Mouse (Mus musculus) left cerebral cortex, adult 2 months (tissue): ENCODE data around the gene Mllt3. TPM values are rescaled to one million over a fixed set of nuclear protein-coding genes. Genes with fewer than 3 reads are reported as not detected.

Source experiments
- DNase-seq, 2 experiments: peaks; one replicate each; pipeline ENCODE4 v3.0.0; 2021 to 2022; ENCODE audit warnings: low spot score in 2 of 2, mixed read lengths in 1 of 2; ENCODE audit errors: extremely low spot score in 1 of 2
- H3K27ac ChIP-seq: fragments of 200-600 bp; 2 replicates; pipeline ENCODE4 v1.8.1; 2022
- H3K4me3 ChIP-seq: fragments of 200-600 bp; 2 replicates; pipeline ENCODE4 v1.8.1; 2022
- CTCF ChIP-seq: fragments of 200-600 bp; IDR thresholded peaks from 2 replicates; pipeline ENCODE4 v1.8.1; 2022; ENCODE audit warnings: antibody characterized with exemption, mild to moderate bottlenecking, moderate library complexity
- intact Hi-C: fragments of 180-260 bp; cut with DNase I; formaldehyde crosslinking; loops from one replicate; pipeline ENCODE4 v1.15.1; 2025
- total RNA-seq, 2 experiments: library from RNA; stranded (reverse); gene quantifications; 2 replicates each; pipeline ENCODE4 v1.2.3; 2021

Mllt3 gene
- total RNA-seq, 2 experiments from 2014 or later: 37.1 to 41.7 TPM

DNA sequence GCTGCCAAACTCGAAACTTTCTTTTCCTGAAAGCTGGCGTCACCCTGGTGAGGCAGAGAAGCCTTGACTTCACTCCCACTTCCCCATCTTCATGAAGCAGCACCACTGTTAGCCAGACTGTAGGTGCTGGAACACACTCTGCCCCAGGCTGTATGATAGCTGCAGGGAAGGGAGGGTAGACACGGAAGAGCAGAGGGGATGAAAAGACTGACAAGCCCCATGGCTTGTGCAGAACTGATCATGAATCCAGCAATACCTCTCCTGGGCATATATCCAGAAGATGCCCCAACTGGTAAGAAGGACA lies 69.4 kb downstream of the Mllt3 start:
- TF ChIP-seq CTCF: no peak
- Histone ChIP-seq H3K27ac (no peak overlapping the region), H3K4me3 (no peak overlapping the region)
- intact Hi-C loops: no loop called here
- no peak for DNase-seq

DNA sequence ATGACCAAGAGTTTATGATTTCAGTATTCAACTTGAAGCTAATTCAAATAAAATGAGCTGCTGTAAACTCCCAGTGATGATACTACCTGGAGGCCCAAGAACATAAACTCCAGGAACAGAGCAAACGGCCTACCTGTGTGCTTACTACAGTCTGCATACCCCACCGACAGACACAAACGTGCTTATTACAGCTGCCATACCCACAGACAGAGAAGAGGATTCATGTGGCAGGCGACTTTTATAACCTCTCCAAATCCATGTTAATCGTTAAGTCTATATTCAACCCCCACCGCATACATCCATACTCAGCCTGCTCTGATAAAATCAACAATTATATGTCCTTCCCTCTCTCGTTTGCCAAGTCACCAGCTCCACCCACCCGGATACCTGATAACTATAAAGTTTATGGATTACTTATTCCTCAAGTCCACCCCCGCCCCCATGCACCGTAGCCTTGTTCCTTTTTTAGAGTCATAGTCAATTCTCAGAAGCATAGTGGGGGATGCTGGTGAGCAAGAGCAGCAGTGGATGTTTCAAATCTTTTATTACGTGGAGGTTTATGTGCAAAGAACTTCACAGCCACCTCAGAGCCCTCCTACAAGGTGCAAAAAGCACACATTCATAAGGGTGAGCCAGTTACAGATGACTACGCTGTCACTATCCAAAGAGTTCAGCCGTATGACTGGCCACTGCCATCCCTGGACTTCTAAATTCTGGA lies 70.0 kb downstream of the Mllt3 start:
- DNase-seq: no peak
- no peak overlapping the region for H3K4me3 ChIP-seq
- no peak overlapping the region for H3K27ac ChIP-seq
- TF ChIP-seq CTCF: no peak
- intact Hi-C loops: no loop called here

DNA sequence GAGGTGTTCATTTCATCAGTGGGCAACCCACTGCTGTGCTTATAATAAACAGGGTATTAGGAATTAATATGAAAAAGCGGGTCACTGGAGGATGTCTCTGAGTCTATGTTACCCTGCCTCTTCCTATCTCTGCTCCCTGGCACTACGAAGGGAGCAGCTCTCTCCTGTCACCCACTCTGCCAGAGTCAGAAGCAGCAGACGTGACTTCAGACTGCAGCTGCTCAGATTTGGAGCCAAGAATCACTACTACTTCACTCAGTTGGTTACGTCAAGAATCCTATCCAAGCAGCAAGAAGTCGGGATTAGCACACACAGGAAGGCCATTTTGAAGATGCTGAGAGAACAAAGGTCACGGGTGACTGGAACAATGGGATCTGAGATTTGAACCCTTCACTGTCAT lies 71.3 kb downstream of the Mllt3 start:
- no peak overlapping the region for H3K27ac ChIP-seq
- no peak for TF ChIP-seq CTCF
- no peak overlapping the region for H3K4me3 ChIP-seq
- DNase-seq: no peak
- intact Hi-C loops: no loop called here

DNA sequence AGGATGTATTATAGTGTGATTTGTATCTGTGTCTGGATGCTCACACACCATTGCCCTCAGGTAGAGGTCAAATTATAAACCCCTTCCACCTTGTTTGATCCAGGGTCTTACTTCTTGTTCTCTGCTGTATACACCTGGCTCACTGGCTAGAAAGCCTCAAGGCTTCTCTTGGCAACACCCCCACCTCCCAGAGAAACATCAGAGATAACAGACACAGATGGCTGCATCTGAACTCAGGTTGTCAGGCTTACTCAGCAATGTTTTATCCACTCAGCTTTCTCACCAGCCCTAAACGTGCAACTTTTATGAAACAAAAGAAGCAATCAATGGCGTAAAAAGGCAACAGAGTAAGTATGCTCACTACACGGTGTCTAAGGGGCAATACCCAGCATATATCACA lies 75.3 kb downstream of the Mllt3 start:
- no peak for DNase-seq
- H3K4me3 ChIP-seq: no peak overlapping the region
- intact Hi-C loops: no loop called here
- H3K27ac ChIP-seq: no peak overlapping the region
- TF ChIP-seq CTCF: no peak

DNA sequence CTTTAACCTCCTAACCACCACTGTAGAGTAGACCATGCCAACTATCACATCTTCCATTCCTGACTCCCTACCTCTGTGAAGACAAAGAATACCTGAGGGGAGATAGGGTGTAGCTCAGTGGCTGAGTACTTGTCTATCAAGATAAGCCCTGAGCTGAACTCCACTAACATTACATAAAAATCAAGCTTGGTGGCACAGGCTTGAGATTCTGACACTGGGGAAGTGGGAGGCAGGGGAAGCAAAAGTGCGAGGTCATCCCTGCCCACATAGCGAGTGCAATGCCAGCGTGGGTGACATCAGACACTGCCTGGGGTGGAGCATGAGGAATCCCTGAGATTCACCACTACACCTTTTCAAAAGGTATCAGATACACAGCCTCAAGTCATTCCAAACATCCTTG lies 76.0 kb downstream of the Mllt3 start:
- intact Hi-C loops: no loop called here
- no peak for DNase-seq
- Histone ChIP-seq H3K27ac (no peak overlapping the region), H3K4me3 (no peak overlapping the region)
- no peak for TF ChIP-seq CTCF

DNA sequence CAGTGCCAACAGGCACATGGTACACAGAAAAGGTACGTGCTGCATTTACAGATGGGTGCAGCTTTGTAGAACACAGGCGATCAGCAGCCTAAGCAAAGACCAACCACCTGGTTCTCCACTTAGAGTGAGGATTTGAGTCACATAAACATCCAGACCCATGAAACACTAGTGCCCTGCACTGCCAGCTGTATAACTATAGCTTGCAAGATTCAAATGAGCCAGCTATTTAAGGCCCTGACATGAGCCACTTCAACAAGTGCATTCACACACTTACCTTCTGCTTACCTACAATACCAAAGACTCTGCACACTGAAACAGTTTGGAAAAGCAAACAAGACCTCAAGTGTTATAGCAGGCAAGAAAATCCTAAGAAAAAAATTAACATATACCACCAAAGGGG lies 78.0 kb downstream of the Mllt3 start:
- Histone ChIP-seq H3K27ac (no peak overlapping the region), H3K4me3 (no peak overlapping the region)
- intact Hi-C loops: no loop called here
- DNase-seq: no peak
- TF ChIP-seq CTCF: no peak

DNA sequence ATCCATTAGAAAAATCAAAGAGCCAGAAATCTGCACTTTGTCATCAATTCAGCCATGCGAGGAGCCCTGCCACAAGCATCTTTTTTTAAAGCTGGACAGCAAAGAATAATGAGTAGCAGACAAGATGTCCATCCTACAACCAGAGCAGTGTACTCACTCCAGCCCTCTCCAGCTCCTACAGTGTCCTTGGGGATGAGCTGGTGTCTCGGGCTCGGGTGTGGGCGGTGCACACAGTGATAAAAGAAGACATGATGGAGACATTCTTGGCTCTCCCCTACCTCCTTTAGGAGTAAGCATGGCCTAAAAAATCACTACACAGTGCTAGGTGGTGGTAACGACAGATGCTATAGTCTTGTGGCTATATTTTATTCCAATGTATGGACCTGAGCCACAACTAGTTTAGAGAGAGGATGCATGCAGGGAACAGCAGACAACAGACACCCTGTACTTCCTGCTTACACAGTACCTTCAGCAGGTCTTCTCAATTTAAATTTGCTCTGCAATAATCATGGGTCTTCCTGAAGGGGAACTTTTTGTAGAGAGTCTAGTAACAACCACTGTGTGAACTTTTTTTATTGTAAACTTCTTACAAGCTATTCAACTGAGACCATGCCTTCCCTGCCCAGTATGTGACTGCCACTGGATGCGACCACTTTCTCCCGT lies 78.6 kb downstream of the Mllt3 start:
- DNase-seq: peak in 1 of 2 experiments; percentile 33
- intact Hi-C loops: loop anchor here (5.0 kb wide), 1 partner anchor 137 kb away; no protein-coding TSS in a partner anchor
- Histone ChIP-seq H3K27ac (no peak overlapping the region), H3K4me3 (no peak overlapping the region)
- no peak for TF ChIP-seq CTCF

DNA sequence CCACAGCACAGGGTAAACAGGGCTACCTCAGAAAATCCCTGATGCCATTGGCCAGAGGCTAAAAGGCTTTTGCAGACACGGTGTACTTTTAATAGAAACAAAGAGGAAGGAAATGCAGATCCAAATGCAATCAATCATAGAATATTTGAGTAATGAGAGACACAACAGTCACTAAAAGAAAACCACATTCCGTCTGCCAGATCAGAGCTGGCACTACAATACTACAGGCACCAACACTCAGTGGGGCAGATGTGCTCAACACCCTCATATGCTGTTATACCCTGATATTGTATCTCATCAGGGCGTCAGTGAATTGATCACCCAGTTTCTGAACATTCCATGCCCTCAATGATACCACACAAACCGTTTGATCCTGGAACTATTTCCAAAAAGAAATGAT lies 79.4 kb downstream of the Mllt3 start:
- no peak for TF ChIP-seq CTCF
- Histone ChIP-seq H3K4me3 (no peak overlapping the region), H3K27ac (no peak overlapping the region)
- intact Hi-C loops: loop anchor here (5.0 kb wide), 1 partner anchor 136 kb away; no protein-coding TSS in a partner anchor
- no peak for DNase-seq

DNA sequence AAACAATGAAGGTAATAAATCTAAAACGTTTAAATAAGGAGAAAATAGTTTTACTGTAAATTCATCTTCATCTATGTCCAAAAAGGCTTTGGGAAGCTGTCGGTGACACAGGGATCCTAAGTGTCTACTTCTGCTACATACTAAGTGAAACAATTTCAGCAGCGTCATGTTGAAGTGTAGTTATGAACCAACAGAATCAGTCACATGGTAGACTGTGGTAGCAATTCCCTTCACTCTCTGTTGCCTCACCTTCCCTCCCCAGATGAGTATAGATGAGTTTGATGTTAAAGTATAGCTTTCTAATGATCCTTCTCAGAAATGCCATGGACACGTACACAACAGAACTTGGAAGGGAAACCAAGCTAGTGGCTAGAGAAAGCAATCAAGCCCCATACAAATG lies 79.9 kb downstream of the Mllt3 start:
- no peak overlapping the region for H3K27ac ChIP-seq
- H3K4me3 ChIP-seq: no peak overlapping the region
- intact Hi-C loops: loop anchor here (5.0 kb wide), 1 partner anchor 136 kb away; no protein-coding TSS in a partner anchor
- no peak for TF ChIP-seq CTCF
- DNase-seq: no peak

DNA sequence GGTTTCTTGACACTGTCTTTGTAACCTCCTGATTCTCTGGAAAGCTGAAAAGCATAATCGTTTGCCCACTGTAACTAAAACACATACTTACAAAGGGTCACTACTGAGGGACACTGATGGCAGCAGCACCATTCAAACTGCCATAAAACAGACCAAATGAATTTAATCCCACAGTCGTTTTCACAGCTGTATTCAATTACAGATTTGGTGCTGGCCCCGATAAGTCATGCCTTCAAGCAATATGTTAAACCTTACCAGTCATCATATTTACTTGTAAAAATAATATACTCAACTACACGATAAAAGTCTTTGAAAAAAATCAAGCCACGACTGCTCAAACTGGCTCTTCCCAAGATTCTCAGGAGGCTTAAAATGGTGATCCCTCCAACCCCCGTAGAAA lies 83.7 kb downstream of the Mllt3 start:
- TF ChIP-seq CTCF: no peak
- no peak overlapping the region for H3K27ac ChIP-seq
- DNase-seq: no peak
- intact Hi-C loops: no loop called here
- no peak overlapping the region for H3K4me3 ChIP-seq

DNA sequence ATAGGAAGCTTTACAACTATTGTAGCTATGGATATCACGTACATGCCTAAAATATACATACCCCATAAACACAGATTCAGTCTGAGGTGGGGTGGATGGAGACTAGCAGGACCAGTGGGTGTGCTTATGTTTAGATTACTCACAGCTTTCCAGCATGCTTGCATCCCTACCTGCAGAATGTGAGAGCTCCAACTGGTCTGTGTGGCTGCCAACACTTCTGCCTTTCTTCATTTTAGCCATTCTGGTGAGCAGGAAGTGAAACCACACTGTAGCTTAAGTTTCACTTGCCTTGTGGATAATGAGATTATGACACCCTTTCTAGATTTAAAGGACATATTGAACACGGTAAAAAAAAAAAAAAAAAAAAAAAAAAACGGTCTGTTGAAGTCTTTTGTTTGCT lies 88.8 kb downstream of the Mllt3 start:
- intact Hi-C loops: no loop called here
- DNase-seq: no peak

DNA sequence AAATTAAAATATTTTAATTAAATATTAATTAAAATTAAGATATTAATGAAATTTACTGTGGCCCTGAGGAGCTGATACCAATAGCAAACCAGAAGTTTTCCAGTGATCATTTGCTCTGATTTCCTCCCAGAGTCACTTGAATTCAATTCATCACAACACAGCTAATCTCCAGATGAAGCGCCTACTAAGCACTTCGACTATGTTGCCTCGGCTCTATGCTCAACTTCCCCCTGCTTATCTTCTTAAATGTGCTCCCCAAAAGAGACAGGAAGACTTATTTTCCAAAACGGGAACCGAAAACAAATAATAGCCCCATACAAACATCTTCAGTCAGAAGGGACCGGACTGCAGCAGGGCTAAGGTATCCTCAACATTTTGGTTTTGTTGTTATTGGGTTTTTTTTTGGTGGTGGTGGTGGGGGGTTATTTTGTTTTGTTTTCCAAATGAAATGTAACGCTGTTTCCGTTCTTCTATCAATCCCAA lies 90.2 kb downstream of the Mllt3 start:
- no peak for DNase-seq
- no peak for TF ChIP-seq CTCF
- intact Hi-C loops: no loop called here
- Histone ChIP-seq H3K27ac (no peak overlapping the region), H3K4me3 (no peak overlapping the region)

More for the DNA sequence above, 88.8 kb downstream of the Mllt3 start:
- no peak for TF ChIP-seq CTCF
- Histone ChIP-seq H3K4me3 (no peak overlapping the region), H3K27ac (no peak overlapping the region)

DNA sequence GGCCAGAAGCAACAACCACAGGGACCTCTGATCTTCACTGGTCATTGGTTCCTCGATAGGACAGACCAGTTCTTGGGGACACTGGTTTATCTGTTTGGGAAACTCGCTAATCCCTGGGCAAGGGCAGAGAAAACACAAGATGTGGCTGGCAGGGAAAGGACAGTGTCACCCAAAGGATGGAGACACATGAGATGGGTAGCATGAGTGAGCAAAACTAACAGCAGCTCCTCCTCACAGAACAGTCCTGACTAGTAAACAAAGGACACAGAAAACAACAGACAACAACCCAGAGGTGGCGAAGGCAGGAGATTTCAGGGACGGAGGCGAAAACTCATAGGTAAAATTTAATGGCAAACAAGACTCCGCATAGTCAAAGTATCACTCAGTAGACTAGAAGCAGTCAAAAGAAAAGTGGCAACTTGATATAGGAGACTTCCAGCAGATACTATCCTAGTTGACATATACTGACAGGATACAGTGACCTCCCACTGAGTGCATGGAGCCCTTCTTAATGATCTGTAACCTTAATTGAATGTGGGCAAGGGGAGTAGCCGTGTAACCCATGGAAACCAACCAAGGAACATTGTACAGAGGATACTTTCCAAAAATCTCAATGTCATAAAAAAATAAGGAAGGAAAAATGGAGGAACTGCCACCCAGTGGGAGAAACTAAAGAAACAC lies 93.5 kb downstream of the Mllt3 start:
- Histone ChIP-seq H3K4me3 (no peak overlapping the region), H3K27ac (no peak overlapping the region)
- no peak for DNase-seq
- intact Hi-C loops: no loop called here
- no peak for TF ChIP-seq CTCF
